Mouse (Mus musculus): ENCODE data around the gene Babam1. TPM values are rescaled to one million over a fixed set of nuclear protein-coding genes. Genes with fewer than 3 reads are reported as not detected.

Gene Babam1
- polyA plus RNA-seq, 1 experiment: 108 TPM

DNA sequence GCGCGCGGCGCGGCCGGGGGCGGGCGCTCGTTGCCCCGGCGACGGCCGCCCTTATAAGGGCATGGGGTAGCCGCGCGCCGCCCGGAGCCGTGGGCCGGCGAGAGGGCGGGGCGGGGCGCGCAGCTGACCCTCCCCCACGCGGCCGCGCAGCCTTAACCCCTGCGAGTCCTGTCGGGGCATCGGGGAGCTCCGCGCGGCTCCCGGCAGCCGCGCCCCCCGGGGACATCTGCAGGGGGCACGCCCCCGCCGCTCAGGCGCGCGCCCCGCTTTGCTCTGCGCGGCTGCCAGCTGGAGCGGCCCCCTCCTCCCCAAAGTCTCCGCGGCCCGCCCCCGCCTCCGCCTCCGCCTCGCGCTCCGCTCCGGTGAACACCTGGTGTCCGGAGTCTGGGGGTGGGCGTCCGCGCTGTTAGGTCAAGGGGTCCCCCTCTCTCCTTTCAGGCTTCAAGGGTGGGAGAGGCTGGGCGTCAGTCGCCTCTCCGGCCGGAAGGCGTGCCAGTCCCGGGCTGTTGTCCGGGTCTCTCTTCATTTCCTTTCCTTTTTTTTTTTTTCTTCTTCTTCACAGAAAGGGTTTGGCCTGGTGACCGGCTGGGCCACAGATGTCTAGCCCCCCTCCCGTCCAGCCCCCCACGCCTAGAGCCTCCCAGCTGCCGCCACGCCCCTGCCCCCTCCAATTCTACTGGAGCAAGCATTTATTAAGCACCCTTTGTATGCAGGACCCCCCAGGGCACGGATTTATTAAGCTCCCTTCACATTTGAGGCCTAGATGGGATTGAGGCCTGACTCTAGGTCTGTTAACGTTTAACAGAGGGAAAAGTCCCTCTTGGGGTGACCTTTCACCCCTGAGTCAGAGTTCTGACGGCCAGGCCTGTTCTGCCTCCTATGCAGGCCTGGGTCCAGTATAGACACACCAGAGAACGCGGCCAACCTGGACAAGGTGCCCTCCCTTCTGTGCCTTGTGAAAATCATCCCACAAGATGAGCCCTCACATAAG lies 14.4 kb upstream of the Babam1 start:
- Histone ChIP-seq H3ac (ENCODE audit: control insufficient read depth, insufficient read length) (peak overlapping the region; percentile 50), H3K79me2 (ENCODE audit: control insufficient read depth, insufficient read depth) (peaks cover 19% of the 10 kb centered on the region), H3K4me2 (ENCODE audit: low read depth) (peak overlapping the region; percentile 65), H3K36me3 (ENCODE audit: control insufficient read depth, insufficient read depth) (no peaks in the 10 kb centered on the region), H3K4me3 (peak overlapping the region; percentile 69), H3K27me3 (ENCODE audit: control insufficient read depth, insufficient read depth, insufficient read length) (no peaks in the 10 kb centered on the region)
- TF ChIP-seq MYOD1 (IDR thresholded peaks at IDR 0.05; ENCODE audit: control insufficient read depth in 1 of 3, insufficient read length in 2 of 3, low read depth in 2 of 3): peak in 1 of 3 experiments; percentile 63
- TF ChIP-seq POLR2A (IDR thresholded peaks at IDR 0.05; ENCODE audit: insufficient read length, low read depth): peak; percentile 49
- TF ChIP-seq E2F4 (IDR thresholded peaks at IDR 0.05; ENCODE audit: insufficient read depth): no peak
- peak; percentile 94 for TF ChIP-seq SRF (IDR thresholded peaks at IDR 0.05; ENCODE audit: control insufficient read depth, insufficient read length, low read depth)
- TF ChIP-seq MYOG (IDR thresholded peaks at IDR 0.05; ENCODE audit: control insufficient read depth in 1 of 3, insufficient read depth in 1 of 3, insufficient read length in 2 of 3, low read depth in 2 of 3): peak in 1 of 3 experiments; percentile 46

DNA sequence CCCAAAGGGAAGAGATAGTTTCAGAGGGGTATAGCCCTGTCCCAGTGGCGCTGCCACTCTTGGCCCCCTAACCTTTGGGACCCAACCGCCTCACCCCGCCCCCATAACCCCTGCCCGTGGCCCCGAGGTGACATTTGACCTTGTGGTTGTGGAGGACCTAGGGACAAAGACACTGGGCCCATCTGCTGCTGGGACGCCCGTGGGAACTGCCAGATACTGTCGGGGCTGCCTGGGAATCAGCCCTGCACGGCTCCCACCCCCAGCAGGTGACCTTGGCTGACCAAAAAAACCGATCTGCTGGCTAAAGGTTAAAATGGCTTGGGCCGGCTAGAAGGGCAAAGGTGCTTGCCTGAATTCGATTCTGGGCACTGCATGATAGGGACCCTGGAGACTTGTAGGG lies 13.3 kb upstream of the Babam1 start:
- Histone ChIP-seq H3ac (ENCODE audit: control insufficient read depth, insufficient read length) (no peak overlapping the region), H3K79me2 (ENCODE audit: control insufficient read depth, insufficient read depth) (peaks cover 19% of the 10 kb centered on the region), H3K36me3 (ENCODE audit: control insufficient read depth, insufficient read depth) (no peaks in the 10 kb centered on the region), H3K4me2 (ENCODE audit: low read depth) (no peak overlapping the region), H3K27me3 (ENCODE audit: control insufficient read depth, insufficient read depth, insufficient read length) (no peaks in the 10 kb centered on the region), H3K4me3 (no peak overlapping the region)
- TF ChIP-seq POLR2A (IDR thresholded peaks at IDR 0.05; ENCODE audit: insufficient read length, low read depth) (no peak), MYOD1 (IDR thresholded peaks at IDR 0.05; ENCODE audit: control insufficient read depth in 1 of 3, insufficient read length in 2 of 3, low read depth in 2 of 3) (no peak), MYOG (IDR thresholded peaks at IDR 0.05; ENCODE audit: control insufficient read depth in 1 of 3, insufficient read depth in 1 of 3, insufficient read length in 2 of 3, low read depth in 2 of 3) (no peak), REST (IDR thresholded peaks at IDR 0.05; ENCODE audit: insufficient read depth, insufficient read length) (no peak), CEBPB (IDR thresholded peaks at IDR 0.05; ENCODE audit: insufficient read depth, poor library complexity, severe bottlenecking) (no peak)

DNA sequence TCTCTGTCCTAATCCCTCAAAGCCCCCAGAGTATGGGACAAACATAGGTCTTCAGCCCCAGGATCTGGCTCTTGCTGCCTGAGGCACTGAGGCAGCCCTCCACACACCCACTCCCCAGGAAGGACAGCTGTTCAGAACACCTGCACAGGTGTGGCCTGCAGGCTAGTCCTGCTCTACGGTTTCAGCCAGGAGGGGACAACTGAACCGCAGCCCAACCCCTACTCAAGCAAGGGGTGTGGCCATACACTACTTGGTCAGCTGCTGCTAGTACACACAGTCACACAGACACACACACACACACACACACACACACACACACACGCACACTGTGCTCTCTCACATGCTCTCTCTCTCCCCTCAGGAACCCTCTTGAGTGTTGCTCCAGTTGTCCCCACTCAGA lies 12.8 kb upstream of the Babam1 start:
- H3K79me2 ChIP-seq (ENCODE audit: control insufficient read depth, insufficient read depth): peaks cover 19% of the 10 kb centered on the region
- H3ac ChIP-seq (ENCODE audit: control insufficient read depth, insufficient read length): no peak overlapping the region
- TF ChIP-seq MYOD1 (IDR thresholded peaks at IDR 0.05; ENCODE audit: control insufficient read depth in 1 of 3, insufficient read length in 2 of 3, low read depth in 2 of 3) (peak in 1 of 3 experiments; percentile 21), MYOG (IDR thresholded peaks at IDR 0.05; ENCODE audit: control insufficient read depth in 1 of 3, insufficient read depth in 1 of 3, insufficient read length in 2 of 3, low read depth in 2 of 3) (peak in 1 of 3 experiments; percentile 51), CEBPB (IDR thresholded peaks at IDR 0.05; ENCODE audit: insufficient read depth, poor library complexity, severe bottlenecking) (no peak)
- no peaks in the 10 kb centered on the region for H3K27me3 ChIP-seq (ENCODE audit: control insufficient read depth, insufficient read depth, insufficient read length)
- no peak overlapping the region for H3K4me2 ChIP-seq (ENCODE audit: low read depth)
- no peak overlapping the region for H3K4me3 ChIP-seq
- no peaks in the 10 kb centered on the region for H3K36me3 ChIP-seq (ENCODE audit: control insufficient read depth, insufficient read depth)

DNA sequence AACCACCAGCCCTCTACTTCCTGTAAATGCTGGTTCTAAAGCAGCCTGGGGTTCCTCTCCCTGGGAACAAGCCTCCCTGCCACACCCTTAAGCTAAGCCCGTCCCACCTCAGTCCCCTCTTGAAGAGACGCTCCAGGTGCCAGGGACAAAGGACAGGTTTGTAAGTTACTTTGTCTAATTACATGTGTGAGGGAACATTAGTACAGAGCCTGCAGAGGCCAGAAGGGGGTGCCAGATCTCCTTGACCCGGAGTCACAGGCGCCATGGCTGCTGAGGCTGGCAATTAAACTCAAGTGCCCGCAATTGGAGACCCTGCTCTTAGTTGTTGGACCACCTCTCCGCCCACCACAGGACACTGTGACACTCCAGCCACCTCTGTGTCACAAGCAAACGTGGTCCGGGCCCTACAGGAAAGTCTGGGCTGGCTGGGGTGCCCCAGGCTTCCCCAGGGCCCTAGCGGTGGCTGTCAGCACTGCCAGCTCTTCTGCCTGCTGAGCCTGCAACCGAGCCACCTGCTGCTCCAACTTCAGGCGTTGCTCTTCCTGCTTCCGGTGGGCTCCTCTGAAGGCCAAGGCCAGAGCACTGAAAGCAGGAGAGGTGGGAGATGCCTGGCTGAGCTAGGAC lies 11.3 kb upstream of the Babam1 start:
- Histone ChIP-seq H3K27me3 (ENCODE audit: control insufficient read depth, insufficient read depth, insufficient read length) (no peaks in the 10 kb centered on the region), H3K4me2 (ENCODE audit: low read depth) (no peak overlapping the region), H3ac (ENCODE audit: control insufficient read depth, insufficient read length) (no peak overlapping the region), H3K79me2 (ENCODE audit: control insufficient read depth, insufficient read depth) (peaks cover 8% of the 10 kb centered on the region), H3K36me3 (ENCODE audit: control insufficient read depth, insufficient read depth) (no peaks in the 10 kb centered on the region), H3K4me3 (no peak overlapping the region)
- no peak for TF ChIP-seq MYOD1 (IDR thresholded peaks at IDR 0.05; ENCODE audit: control insufficient read depth in 1 of 3, insufficient read length in 2 of 3, low read depth in 2 of 3)
- no peak for TF ChIP-seq TCF3 (IDR thresholded peaks at IDR 0.05; ENCODE audit: insufficient read length, low read depth)
- TF ChIP-seq REST (IDR thresholded peaks at IDR 0.05; ENCODE audit: insufficient read depth, insufficient read length): no peak
- no peak for TF ChIP-seq TCF12 (IDR thresholded peaks at IDR 0.05; ENCODE audit: insufficient read depth, poor library complexity, severe bottlenecking)
- TF ChIP-seq CEBPB (IDR thresholded peaks at IDR 0.05; ENCODE audit: insufficient read depth, poor library complexity, severe bottlenecking): no peak
- TF ChIP-seq POLR2A (IDR thresholded peaks at IDR 0.05; ENCODE audit: insufficient read length, low read depth): no peak
- TF ChIP-seq SRF (IDR thresholded peaks at IDR 0.05; ENCODE audit: control insufficient read depth, insufficient read length, low read depth): no peak
- no peak for TF ChIP-seq USF1 (IDR thresholded peaks at IDR 0.05; ENCODE audit: low read depth)
- TF ChIP-seq POLR2AphosphoS2 (IDR thresholded peaks at IDR 0.05; ENCODE audit: insufficient read length, low read depth): no peak
- TF ChIP-seq MYOG (IDR thresholded peaks at IDR 0.05; ENCODE audit: control insufficient read depth in 1 of 3, insufficient read depth in 1 of 3, insufficient read length in 2 of 3, low read depth in 2 of 3): no peak
- no peak for TF ChIP-seq MAX (IDR thresholded peaks at IDR 0.05; ENCODE audit: low read depth)
- TF ChIP-seq E2F4 (IDR thresholded peaks at IDR 0.05; ENCODE audit: insufficient read depth): no peak

DNA sequence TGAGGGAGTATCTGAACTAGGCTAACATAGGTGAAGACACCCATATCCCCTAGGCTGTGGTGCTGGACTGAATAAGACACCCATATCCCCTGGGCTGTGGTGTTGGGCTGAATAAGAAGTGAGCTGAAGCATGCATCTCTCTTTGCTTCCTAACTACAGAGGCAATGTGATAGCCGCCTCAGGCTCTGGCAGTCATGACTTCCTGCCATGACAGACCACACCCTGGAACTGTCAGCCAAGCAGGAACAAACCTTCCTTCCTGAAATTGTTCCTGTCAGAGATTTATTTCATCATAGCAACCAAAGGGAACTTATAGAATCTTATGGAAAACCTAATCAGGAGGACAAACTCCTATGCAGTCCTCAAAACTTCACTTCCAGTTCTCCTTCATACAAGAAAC lies 8.4 kb upstream of the Babam1 start:
- Histone ChIP-seq H3K79me2 (ENCODE audit: control insufficient read depth, insufficient read depth) (no peaks in the 10 kb centered on the region), H3ac (ENCODE audit: control insufficient read depth, insufficient read length) (no peak overlapping the region), H3K36me3 (ENCODE audit: control insufficient read depth, insufficient read depth) (no peaks in the 10 kb centered on the region), H3K27me3 (ENCODE audit: control insufficient read depth, insufficient read depth, insufficient read length) (no peaks in the 10 kb centered on the region), H3K4me2 (ENCODE audit: low read depth) (no peak overlapping the region), H3K4me3 (no peak overlapping the region)
- no peak for TF ChIP-seq MAX (IDR thresholded peaks at IDR 0.05; ENCODE audit: low read depth)
- no peak for TF ChIP-seq POLR2AphosphoS2 (IDR thresholded peaks at IDR 0.05; ENCODE audit: insufficient read length, low read depth)
- no peak for TF ChIP-seq E2F4 (IDR thresholded peaks at IDR 0.05; ENCODE audit: insufficient read depth)
- no peak for TF ChIP-seq CEBPB (IDR thresholded peaks at IDR 0.05; ENCODE audit: insufficient read depth, poor library complexity, severe bottlenecking)
- TF ChIP-seq TCF12 (IDR thresholded peaks at IDR 0.05; ENCODE audit: insufficient read depth, poor library complexity, severe bottlenecking): no peak
- no peak for TF ChIP-seq MYOD1 (IDR thresholded peaks at IDR 0.05; ENCODE audit: control insufficient read depth in 1 of 3, insufficient read length in 2 of 3, low read depth in 2 of 3)
- TF ChIP-seq USF1 (IDR thresholded peaks at IDR 0.05; ENCODE audit: low read depth): no peak
- TF ChIP-seq MYOG (IDR thresholded peaks at IDR 0.05; ENCODE audit: control insufficient read depth in 1 of 3, insufficient read depth in 1 of 3, insufficient read length in 2 of 3, low read depth in 2 of 3): no peak
- no peak for TF ChIP-seq REST (IDR thresholded peaks at IDR 0.05; ENCODE audit: insufficient read depth, insufficient read length)

Data from myocyte (in vitro differentiated cells).